Mouse (Mus musculus): ENCODE measurements at regions not wholly inside any gene's neighbourhood (a gene's known extent, or its start where the extent isn't known, plus 50 kb on each side); places are given as distances from the start of the nearest gene placed in this dataset.

DNA sequence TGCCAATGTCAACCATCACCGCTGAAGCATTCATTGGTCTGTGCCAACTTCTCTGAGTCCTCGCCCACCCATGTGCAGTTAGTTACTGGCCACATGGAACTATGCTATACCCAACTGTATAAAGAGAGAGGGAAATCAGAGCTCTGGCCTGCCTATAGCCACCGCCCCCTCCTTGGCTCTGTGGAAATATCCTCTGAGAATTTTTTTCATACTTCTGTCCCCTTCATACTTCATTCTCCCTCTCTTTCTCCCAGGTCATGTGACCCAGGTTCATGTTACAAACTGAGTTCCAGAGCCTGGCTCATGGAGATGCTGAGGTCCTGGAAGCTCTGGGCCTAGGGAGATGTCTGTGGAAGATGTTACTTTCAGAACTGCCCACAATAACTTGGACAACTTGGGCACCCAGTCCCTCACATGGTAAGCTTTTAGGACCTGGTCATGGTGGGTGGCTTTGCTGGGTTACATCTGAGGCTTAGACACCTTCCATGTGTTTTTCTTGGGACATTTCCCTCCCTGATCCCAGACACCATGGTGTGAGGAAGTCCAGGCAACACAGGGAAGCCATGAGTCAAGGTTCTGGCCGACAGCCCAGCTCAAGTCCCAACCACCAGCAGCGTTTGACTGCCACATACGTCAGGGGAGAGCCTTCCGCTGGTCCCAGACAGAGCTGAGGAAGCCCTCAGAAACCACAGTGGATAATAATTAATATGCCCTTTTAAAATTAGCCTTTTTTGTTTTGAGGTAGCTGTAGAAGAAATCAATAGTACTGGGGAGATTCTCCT is 89.0 kb upstream of the Trpm1 start:
- TF ChIP-seq POLR2A (IDR thresholded peaks at IDR 0.05; ENCODE audit: extremely low read depth, insufficient read depth, low read length) (no peak), CTCF (IDR thresholded peaks at IDR 0.05; ENCODE audit: low read depth, low read length) (no peak)

Data from liver, adult 2 months (tissue).